Mouse (Mus musculus): ENCODE measurements around the gene Olfr1317.

GRCm38 (mm10) chr2:112153898-112154297 lies 13.8 kb downstream of the Olfr1317 start, which contains the start of gene Olfr1318:
- TF ChIP-seq POLR2A (IDR thresholded peaks at IDR 0.05; ENCODE audit: low read depth, low read length) (no peak), CTCF (conservative IDR thresholded peaks at IDR 0.05; ENCODE audit: insufficient read depth, insufficient read length, low read depth, low read length) (no peak)
